Mouse (Mus musculus) large intestine, adult 2 months (tissue): ENCODE measurements at regions not wholly inside any gene's neighbourhood (a gene's known extent, or its start where the extent isn't known, plus 50 kb on each side); places are given as distances from the start of the nearest gene placed in this dataset.

Experiments used
- DNase-seq: peaks from one replicate; pipeline ENCODE4 v3.0.0-alpha.2; 2012; ENCODE audit warnings: low read depth, low spot score
- WGBS: fragments of 180-500 bp; shearing (Covaris S2); methylation state at CpG from one replicate; pipeline ENCODE4 v1.1.7; 2018; 5-methylcytosine and 5-hydroxymethylcytosine counted together

DNA sequence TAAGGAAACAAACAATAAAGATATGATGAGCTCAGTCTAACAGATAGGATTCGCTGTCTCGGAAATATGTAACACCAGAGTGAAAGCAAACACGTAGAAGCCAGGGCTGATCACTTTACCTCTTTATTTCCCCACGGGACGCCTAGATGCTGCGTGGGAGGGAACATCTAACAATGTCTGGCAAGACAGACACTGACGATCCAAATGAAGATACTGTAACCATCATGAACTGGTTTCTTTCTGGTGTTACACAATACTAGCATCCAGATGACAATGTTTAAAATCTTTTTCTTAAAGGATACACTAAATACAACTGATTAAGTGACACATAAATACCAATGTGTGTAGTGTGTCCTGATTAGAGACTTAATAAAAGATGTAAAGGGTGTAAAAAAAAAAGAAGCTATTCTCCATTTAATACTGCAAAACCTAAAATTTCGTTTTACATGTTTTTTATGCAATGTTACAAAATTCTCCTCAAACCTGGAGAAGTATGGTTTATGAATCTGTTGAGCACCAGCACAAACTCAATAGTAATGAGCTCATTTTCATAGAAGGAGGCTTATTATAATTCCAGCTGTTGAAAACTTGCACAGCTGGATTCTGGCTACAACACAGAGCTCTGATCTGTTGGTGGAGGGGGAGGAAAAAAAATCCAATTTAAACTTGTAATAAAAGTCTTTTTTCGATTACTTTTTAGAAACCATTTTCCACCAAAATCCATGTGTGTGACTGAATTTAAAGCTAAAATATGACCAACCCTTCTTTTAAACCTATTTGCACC, 148.5 kb upstream of the Fn1 start:
- DNase-seq: no peak
- 64% methylated on average over 9 of the region's 9 CpGs for WGBS

DNA sequence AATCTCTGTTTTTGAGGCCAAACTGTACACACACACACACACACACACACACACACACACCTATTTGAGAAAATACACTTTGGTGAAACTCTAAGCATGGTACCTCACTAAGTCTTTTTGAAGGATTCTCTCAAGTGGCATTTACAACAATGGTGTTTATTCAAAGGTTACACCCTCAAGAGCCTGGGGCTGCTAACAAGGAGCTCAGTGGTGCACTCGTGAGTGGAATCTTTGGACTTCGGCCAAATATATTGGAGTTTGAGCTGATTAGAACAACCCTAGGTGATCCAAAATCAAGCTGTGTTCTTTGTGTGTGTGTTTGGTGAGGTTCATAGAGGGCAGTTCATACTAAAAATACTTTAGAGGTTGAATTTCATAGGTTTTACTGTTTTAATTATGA, 147.6 kb upstream of the Fn1 start:
- 22% methylated on average over 2 of the region's 2 CpGs for WGBS
- DNase-seq: no peak

DNA sequence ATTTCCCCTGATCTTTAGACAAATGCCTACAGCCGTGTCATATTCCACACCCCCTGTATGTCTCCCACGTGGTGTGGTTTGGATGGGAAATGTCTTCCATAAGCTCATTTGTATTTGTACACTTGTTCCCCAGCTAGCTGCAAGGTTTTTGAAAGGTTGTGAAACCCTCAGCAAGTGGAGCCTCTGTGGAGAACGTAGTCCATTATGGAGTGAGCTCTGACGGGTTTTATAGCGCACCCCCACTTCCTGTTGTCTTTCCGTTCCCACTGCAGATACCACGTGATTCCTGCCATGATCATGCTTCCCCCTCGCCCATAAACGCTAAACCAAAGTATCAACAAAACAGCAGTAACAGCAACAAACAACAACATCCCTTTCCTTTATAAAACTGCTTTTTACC, 145.6 kb upstream of the Fn1 start:
- no peak for DNase-seq
- 71% methylated on average over 9 of the region's 9 CpGs for WGBS

DNA sequence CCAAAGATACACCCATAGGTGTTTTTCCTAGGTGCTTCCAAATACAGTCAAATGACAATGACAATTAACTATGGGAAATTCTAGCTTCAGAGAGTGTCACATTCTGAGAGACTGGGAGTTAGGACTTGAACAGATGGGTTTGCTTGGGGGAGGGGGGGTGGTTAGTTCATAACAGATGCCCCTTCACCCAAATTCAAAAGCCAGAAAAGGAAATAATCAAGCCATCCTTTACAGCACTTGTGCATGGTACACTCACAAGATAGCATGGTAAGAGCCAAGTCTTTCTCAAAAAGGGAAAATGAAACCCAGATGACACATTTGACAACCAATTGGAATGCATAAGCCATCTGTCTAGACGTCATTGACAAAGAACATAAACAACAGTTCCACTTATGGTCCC, 135.4 kb upstream of the Fn1 start:
- WGBS: 43% methylated on average over 1 of the region's 1 CpGs
- DNase-seq: no peak

DNA sequence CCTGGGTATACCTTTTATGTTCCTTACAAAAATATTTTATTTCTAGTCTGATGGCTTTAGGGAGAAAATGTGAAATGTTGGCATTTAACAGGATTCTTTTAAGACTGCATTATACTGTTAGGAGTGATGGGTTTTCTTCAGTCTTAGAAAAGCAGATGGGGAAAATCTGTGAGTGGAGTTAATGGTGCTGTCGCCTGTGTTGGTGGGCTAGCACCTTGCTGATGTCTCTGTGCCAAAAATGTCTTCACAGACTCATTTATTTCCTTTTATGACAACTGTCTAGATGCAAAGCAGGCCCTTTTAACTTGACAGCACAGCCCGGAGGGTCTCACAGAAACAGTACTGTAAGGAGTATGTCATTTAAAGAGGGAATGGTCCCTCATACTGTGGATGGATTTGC, 131.9 kb upstream of the Fn1 start:
- WGBS: 88% methylated on average over 2 of the region's 2 CpGs
- DNase-seq: no peak

DNA sequence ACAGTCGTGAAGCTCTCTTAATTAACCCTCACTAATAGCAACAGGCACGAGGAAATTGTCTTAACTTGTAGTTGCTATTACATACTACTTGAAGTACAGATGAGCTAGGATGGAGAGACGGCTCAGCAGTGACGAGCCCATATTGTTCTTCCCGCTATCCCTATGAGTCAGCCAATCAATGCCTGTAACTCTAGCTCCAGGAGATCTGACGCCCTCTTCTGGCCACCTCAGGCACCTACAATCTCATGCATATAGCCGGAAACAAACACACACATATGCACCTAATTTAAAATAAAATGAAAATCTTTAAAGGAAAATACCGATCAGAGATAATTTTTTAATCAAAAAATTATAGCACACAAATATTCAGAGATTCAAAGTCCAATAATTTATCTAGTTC, 125.3 kb upstream of the Fn1 start:
- whole genome bisulfite sequencing: 90% methylated on average over 8 of the region's 8 CpGs
- DNase-seq: no peak

DNA sequence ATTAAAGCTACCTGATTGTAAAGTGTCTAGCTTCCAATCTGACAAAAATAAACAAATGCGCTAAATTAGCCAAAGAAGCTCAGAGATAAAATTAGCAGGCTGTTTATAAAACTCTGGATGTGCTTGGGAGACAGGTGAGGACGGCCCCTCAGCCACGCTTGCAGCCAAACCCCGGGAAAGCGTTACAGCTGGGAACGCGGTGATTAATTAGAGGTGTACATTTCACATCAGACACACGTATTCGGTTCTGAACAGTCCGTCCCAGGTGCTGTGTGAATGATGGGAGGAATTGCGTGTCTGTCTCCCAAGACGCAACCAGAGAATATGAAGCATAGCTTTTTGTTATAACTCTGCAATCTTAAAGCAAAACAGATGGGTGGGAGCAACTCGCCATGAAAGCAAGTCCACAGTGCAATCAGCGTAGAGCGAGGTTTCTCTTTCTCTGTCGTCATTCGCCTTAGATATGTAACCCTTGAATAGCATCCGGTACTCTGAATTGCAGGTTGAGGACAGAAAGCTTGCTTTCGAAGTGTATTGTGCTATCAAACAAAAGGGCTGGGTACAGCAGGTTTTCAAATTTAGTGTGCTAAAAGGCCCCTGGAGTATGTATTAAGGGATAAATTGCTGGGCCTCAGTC, 123.0 kb upstream of the Fn1 start:
- WGBS: 86% methylated on average over 19 of the region's 19 CpGs

DNA sequence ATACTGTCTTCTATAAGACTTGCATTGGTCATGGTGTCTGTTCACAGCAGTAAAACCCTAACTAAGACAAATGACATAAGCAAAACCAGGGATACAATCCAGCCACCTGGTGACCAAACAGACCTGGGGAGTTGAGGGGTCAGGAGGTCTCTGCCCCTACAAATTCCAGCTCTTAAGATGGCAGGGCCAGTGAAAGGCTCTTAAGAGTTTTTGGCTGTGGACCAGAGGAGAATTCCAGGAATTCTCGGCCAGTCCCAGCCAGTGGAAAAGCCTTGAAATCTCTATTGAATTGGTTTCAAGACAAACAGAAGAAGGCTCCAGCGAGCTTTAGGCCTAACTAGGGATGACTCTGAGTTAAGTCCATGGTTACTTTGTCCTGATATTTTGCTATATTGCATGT, 119.5 kb upstream of the Fn1 start:
- 69% methylated on average over 2 of the region's 2 CpGs for WGBS
- no peak for DNase-seq

More for the DNA sequence above, 123.0 kb upstream of the Fn1 start:
- DNase-seq: no peak

DNA sequence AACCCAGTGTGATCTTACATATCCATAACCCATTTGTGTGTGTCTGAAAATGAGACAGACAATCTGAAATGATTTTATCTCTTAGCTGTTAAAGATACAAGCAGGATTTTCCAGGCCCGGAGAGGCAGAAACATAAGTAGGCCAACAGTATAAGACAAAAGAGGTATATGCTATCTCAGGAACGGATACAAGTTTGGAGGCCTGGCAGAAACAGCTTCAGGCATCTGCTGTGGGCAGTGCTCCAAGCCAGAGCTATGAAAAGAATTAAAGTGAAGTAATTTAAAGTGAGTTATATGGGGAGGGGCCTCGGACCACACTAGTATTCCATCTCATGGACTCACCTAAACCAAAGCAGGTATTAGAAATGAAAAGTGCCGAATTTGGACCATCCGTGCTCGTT, 118.8 kb upstream of the Fn1 start:
- WGBS: 90% methylated on average over 6 of the region's 6 CpGs
- no peak for DNase-seq

DNA sequence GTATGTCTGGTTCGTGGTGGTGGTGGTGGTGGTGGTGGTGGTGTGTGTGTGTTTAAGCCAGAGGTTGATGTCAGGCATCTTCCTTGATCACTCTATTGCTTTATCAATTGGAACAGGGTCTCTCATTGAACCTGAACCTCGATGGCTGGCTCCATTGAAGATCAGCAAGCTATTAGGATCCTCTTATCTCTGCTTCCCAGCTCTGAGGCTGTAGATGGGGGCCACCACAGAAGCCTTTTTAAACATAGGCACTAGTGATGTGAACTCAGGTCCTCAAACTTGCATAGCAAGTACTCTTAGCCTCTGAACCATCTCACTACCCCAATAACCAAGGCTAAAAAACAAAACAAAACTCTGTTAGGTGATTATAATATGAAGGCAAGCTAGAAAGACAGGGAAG, 116.6 kb upstream of the Fn1 start:
- DNase-seq: no peak
- WGBS: 76% methylated on average over 2 of the region's 2 CpGs

DNA sequence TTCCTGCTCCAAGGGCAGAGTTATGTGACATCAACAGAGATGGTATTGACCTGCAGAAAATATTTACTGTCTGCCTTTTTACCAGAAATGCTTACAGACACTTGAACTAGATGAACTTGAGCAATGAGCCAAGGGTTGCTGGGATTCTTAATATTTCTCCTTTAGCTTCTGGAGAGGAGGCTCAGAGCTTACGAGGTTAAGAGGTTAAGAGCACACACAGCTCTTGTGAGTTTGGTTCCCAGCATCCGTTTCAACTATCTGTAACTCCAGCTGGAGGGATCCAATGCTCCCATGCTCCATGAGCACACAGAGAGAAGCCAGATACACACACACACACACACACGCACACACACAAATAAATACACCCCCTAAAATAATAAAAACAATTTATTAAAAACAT, 114.7 kb upstream of the Fn1 start:
- no peak for DNase-seq
- WGBS: 74% methylated on average over 3 of the region's 3 CpGs

DNA sequence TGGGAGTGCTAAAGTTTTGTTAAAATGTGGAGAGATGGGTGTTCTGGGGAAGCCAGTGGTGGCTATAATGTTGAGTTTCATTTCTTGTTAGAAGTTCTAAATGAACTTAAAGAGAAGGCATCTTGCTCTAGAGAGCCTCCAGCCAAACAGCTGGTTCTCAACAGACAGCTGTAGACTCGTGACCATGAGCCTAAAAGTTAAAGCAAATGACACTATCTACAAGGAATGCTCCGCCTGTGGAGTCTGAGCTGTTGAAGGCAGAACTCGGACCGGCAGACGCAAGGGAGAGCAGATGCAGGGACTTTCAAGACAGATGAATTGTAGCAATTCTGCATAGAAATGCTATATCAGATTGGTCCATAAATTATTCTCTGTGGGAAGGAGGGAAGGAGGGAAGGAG, 114.1 kb upstream of the Fn1 start:
- no peak for DNase-seq
- WGBS: 57% methylated on average over 5 of the region's 5 CpGs

DNA sequence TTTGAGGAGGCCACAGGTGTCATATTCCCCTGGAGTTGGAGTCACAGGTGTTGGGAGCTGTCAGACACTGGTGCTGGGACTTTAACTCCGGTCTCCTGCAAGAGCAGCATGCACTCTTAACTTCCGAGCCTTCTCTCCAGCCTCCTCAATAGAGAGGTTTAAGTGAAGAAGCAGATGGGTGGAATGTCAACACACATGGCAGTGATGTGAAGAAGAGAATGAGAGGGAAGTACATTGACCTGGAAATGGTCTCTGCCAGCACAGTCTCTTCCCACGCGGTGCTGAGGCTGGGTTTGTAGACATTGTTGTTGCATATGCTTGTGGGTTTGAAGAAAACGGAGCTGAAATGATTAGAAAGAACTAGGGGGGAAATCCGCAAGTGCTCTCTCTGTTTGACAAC, 112.0 kb upstream of the Fn1 start:
- no peak for DNase-seq
- WGBS: 71% methylated on average over 6 of the region's 6 CpGs

DNA sequence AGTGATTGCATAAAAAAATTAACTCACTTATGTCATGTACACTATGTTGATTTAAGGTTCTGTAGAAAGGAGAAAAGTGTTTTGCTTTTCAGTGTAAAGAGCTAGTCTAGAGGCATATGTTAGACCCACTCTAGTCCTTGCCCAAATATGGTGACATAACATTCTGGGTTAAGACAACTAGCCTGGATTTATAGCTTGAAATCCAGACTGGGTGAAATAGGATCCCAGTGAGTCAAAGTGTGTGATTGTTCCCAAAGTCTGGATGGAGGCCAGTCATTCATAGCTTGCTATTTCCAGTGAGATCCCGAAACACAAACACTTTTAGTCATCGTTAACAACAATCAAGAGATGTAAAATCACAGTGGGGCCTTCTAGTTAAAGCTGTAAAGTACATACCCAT, 110.5 kb upstream of the Fn1 start:
- DNase-seq: no peak

DNA sequence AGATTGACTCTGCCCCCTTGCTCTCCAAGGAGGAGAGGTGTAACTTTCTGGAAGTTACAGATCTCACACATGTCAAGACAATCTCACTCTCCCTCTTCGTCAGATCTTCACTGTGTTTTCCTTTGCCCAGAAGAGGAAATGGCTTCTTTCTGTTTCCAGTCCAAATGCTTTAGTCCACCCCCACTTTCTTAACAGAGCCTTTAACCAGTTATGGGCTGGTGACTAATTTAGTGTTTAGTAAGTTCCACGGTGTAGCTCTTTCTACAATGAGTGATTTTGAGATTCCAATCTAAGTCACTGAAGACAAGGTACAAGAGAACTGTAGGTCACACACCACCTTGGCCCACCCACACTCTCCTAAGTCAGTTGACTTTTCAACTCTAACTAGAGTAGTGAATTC, 107.3 kb upstream of the Fn1 start:
- no peak for DNase-seq
- WGBS: 64% methylated on average over 2 of the region's 2 CpGs

More for the DNA sequence above, 110.5 kb upstream of the Fn1 start:
- WGBS: 14% methylated on average over 2 of the region's 2 CpGs

DNA sequence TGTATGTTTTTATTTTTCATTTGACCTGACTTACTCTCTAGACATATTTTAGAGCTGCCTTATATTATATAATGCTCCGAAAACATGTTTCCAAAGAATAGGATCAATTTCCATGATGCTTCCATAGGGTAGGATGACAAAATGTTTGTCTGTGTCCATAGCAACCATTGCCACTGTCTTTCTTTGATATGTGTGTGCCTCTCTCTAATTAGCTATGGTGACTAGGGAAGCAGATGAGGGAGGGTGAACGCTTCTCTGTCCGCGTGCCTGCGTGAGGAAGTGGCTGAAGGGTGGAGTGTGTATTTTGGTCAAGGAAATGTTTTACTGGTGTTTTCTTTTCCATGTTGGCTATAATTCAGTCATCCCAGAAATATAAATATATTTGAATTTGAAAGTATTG, 104.2 kb upstream of the Fn1 start:
- no peak for DNase-seq
- WGBS: 52% methylated on average over 5 of the region's 5 CpGs

DNA sequence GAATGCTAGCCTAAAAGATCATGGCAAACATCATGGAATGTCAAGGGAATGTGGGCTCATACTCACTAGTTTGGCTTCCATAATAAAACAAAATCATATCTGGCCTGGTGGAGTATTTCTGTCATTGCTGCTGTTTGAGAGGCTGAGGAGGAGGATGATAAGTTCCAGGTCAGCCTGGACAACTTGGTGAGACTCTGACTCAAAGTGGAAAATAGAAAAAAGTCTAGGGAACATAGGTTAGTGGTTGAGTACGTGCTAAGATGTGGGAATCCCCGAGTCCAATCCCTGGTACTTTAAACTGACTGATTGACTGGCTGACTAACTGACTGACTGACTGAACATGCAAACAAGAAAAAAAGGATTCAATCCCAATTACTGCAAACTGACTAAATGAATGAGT, 103.2 kb upstream of the Fn1 start:
- WGBS: 80% methylated on average over 2 of the region's 2 CpGs
- no peak for DNase-seq

DNA sequence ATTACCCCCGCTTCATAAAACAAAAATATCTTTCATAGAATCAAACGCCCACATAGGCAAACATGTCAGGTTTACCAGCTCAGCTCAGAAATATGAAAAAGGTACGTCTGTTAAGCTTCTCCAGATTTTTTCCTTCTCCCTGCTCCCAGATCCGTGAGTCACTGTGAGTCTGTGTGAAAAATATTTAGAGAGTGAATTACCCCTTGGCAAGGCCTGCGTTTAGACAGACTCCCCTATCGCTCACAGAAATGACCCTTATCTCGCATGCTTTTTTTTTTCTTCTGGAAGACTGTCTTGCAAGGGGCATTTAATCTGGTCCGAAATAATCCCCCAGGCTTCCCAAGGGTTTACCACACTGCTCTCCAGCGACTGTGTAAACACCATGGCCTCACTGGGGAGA, 102.4 kb upstream of the Fn1 start:
- WGBS: 37% methylated on average over 9 of the region's 9 CpGs
- no peak for DNase-seq

DNA sequence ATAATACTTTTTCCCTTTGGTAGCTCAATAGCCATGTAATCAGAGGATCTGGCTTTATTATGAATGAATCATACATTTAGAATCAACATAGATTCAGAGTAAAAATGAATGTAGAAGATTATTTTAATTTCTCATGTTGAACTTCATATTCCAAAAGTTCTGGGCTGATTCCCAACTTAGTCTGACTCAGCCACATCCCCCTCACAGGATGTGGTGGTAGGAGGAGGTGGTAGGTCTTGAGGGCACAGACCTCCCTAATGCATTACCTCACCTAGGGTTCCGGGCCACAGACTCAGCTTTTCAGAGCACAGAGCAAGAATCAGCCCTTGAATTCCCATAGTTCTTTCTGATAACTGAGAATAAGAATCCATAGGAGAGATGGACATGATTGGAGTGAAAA, 99.4 kb upstream of the Fn1 start:
- no peak for DNase-seq
- 83% methylated on average over 1 of the region's 1 CpGs for WGBS

DNA sequence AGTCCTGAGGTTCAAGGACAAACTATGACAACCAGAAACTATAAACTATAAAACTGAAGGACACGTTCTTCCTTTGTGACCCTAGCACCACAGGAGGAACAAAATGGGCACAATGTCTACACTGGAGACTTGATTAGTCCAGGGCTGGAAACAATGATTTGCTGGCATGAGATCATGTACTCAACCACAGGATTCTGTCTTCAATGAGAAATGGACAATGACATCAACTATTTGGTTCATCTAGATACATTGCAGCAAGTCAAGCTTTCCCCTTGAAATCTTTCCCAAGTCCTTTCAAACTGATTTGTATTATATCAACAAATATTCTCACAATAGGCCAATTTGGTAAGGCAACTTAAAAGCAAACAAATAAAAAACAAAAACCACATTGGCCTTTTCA, 98.6 kb upstream of the Fn1 start:
- 51% methylated on average over 1 of the region's 1 CpGs for WGBS
- no peak for DNase-seq

DNA sequence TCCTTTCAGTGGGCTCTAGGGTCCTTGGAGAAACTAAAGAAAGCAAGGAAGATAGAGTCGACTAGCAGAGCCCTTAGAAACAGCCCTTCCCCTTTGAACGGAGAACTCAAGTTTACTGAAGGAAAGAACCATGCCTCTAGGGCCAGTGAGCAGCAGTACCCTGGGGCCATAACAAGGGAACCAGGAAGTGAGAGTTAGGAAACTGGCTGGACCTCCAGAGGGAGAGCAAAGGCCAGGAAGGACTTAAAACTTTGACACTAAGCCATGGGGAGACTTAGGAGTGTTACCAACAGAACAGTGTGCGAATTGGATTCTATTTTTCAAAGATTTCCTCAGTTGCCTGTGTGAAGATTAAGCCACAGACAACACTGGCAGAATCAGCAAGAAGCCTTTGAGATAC, 82.6 kb upstream of the Fn1 start:
- DNase-seq: no peak

DNA sequence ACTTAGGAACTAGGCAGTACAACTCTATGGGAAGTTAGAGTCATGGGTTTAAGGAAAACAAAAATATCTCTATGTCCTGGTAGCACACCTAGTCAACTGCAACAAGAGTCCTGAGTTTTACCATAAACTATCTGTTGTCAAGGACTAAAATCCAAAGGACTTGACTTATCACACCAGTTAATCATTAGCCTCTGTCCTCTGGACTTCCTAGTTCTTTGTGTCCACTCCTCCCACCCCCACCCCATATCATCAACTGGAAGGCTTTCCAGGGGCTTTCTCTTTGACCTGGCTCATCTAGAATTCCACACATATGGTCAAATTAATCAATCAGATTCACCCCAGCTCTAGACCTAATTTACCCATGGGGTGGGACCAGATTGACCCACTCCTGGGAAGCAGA, 78.6 kb upstream of the Fn1 start:
- no peak for DNase-seq

More for the DNA sequence above, 82.6 kb upstream of the Fn1 start:
- WGBS: 42% methylated on average over 3 of the region's 3 CpGs
